Mouse (Mus musculus) midbrain, embryonic 10.5 days (tissue): ENCODE results near the gene Rcan3. TPM values are rescaled to one million over a fixed set of nuclear protein-coding genes. Genes with fewer than 3 reads are reported as not detected.

Source experiments
- DNase-seq: peaks from one replicate; pipeline ENCODE4 v3.0.0-alpha.2; 2017; ENCODE audit warnings: low spot score
- H3K27ac ChIP-seq: fragments of 300-500 bp; sonication (generic); replicated peaks from 2 replicates; pipeline ENCODE4 v1.5.1; 2016; ENCODE audit warnings: mild to moderate bottlenecking
- H3K27me3 ChIP-seq: fragments of 300-500 bp; sonication (generic); 2 replicates; pipeline ENCODE4 v1.6.1; 2016; ENCODE audit warnings: low read depth, mild to moderate bottlenecking; ENCODE audit not compliant: poor library complexity, severe bottlenecking
- H3K36me3 ChIP-seq: fragments of 300-500 bp; sonication (generic); 2 replicates; pipeline ENCODE4 v1.6.1; 2016; ENCODE audit warnings: mild to moderate bottlenecking, moderate library complexity
- H3K4me1 ChIP-seq: fragments of 300-500 bp; sonication (generic); 2 replicates; pipeline ENCODE4 v1.6.1; 2016
- H3K4me3 ChIP-seq: fragments of 300-500 bp; sonication (generic); 2 replicates; pipeline ENCODE4 v1.5.1; 2016; ENCODE audit warnings: mild to moderate bottlenecking, moderate library complexity
- H3K9me3 ChIP-seq: fragments of 300-500 bp; sonication (generic); replicated peaks from 2 replicates; pipeline ENCODE4 v1.6.1; 2016; ENCODE audit warnings: mild to moderate bottlenecking
- WGBS: fragments of 180-500 bp; shearing (Covaris S2); methylation state at CpG from one replicate; pipeline ENCODE4 v1.1.7; 2016; 5-methylcytosine and 5-hydroxymethylcytosine counted together
- polyA plus RNA-seq: library from polyadenylated mRNA; unstranded; fragments of >200 nt; fragmentation: Nextera tagmentation; extraction: Ambion mirVana; gene quantifications from 2 replicates; pipeline ENCODE4 v1.2.1, GENCODE M21; 2016

The Rcan3 gene
- polyA plus RNA-seq, 1 experiment from 2014 or later = 9.4 TPM

DNA sequence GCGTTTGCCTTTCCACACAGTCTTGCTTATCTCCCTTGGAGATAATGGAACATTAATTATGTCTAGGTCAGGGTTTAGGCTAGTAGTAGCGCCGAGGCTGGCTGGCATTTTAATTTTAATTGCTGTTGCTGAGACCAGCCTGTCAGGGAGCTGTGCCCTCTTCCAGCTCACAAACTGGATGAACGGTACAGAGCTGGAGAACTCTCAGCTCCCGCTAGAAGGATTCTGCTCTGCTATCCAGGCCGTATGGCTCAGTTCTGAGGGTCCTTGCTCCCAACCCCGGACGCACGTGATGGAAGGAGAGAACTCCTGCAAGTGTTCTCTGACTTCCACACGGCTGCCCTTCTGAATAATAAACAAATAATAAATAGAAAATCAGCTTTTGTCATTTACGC lies 739 bp upstream of the Rcan3 start:
- DNase-seq = no peak
- Histone ChIP-seq H3K4me3 (peak overlapping the region; percentile 79), H3K27ac (peak overlapping the region; percentile 88), H3K9me3 (no peaks in the 10 kb centered on the region), H3K36me3 (no peaks in the 10 kb centered on the region), H3K27me3 (peaks cover 23% of the 10 kb centered on the region), H3K4me1 (peaks cover 26% of the 10 kb centered on the region)
- WGBS = 35% methylated on average over 11 of the region's 11 CpGs

DNA sequence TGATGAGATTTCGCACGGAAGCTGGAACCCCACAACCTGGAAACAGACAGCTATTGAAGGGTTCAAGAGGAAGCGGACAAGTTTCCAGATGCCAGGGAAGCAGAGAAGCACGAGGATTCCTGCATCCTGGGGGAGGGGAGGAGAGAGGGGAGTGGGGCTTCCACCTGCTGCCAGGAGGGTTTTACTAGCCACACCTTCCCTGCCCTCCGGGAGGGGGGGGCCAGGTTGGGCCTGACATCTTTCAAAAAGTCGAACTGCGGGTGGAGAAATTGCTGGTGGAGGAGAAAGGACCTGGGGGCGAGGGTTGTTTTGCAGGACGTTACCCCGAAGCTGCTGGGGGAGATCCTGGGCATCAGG lies 589 bp downstream of the Rcan3 start:
- H3K9me3 ChIP-seq = no peaks in the 10 kb centered on the region
- peak overlapping the region; percentile 79 for H3K4me3 ChIP-seq
- H3K4me1 ChIP-seq = peaks cover 22% of the 10 kb centered on the region
- WGBS = 7% methylated on average over 10 of the region's 10 CpGs
- DNase-seq = no peak
- no peaks in the 10 kb centered on the region for H3K36me3 ChIP-seq
- H3K27ac ChIP-seq = peak overlapping the region; percentile 88
- H3K27me3 ChIP-seq = peaks cover 23% of the 10 kb centered on the region

DNA sequence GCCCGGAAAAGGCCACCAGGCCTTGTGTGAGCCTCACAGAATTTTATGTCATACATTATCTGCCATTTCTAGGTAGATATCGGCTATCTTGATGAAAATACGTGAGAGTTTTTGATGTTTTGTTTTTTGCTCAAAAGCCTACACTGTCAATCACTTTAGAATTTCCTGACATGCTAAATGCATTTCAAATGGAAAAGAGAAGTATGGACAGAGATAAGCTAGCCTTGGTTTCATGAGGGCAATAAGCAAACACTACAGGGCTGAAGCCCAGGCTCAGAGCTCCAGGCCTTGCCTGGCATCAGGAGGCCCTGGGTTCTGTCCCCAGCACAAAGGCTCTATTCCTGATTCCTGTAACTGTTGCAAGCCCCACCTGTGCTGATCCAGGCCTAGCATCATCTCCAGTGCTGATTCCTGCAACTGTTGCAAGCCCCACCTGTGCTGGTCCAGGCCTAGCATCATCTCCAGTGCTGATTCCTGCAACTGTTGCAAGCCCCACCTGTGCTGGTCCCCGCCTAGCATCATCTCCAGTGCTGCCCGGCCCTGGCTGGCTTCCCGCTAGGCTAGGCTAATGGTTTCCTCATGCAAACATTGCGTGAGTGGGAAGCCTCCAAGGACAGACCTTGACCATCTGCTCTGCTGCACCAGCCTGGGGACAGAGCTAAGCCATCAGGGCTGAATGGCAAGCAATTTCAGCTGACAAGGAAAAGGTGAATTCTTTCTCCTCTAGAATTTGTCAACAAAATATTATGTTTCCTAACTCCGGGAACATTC lies 3.5 kb downstream of the Rcan3 start:
- 83% methylated on average over 8 of the region's 8 CpGs for WGBS
- DNase-seq = no peak
- Histone ChIP-seq H3K27ac (no peak overlapping the region), H3K4me3 (no peak overlapping the region), H3K9me3 (no peaks in the 10 kb centered on the region), H3K4me1 (peaks cover 17% of the 10 kb centered on the region), H3K27me3 (peaks cover 13% of the 10 kb centered on the region), H3K36me3 (no peaks in the 10 kb centered on the region)

DNA sequence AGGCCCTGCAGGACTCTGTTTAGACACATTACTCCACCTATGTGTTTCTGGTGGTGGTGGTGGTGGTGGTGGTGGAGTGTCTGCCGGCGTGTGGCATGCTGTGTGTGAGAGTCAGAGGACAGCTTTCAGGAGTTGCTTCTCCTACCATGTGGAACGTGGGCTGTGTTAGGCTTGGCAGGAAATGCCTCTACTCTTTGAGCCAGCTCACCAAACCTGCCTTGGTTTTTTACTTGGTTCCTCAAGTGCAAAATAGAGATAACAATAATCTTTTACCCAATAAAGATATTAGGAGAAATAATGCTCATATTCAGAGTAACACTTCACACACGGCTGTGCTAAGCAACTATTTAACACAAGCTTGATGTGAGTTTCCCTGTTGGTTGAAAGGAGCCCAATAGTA lies 4.3 kb downstream of the Rcan3 start:
- Histone ChIP-seq H3K36me3 (no peaks in the 10 kb centered on the region), H3K27ac (no peak overlapping the region), H3K9me3 (no peaks in the 10 kb centered on the region), H3K4me3 (no peak overlapping the region), H3K4me1 (peaks cover 13% of the 10 kb centered on the region), H3K27me3 (peaks cover 13% of the 10 kb centered on the region)
- DNase-seq = no peak
- 90% methylated on average over 4 of the region's 4 CpGs for WGBS

DNA sequence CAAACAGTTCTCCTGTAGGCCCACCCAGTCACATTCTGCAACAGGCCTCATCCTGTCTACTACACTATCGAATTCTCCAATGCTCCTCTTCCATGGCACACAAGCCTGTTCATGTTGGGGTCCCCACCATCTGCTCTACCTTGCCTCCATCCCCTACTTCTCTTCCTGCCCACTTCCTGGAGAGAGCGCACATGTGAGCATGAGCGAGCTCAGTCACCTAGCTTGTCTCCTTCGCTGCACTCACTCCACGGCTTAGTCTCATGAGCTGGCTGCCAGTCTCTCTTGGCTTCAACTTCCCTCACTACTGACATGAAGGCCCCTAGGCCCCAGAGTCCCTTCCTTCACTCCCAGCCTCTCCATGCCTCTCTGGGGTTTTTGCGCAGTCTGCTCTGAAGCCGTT lies 7.1 kb downstream of the Rcan3 start:
- H3K4me3 ChIP-seq = no peak overlapping the region
- H3K36me3 ChIP-seq = peaks cover 3% of the 10 kb centered on the region; the same call in 1 of the 2 replicates
- 92% methylated on average over 7 of the region's 7 CpGs for WGBS

DNA sequence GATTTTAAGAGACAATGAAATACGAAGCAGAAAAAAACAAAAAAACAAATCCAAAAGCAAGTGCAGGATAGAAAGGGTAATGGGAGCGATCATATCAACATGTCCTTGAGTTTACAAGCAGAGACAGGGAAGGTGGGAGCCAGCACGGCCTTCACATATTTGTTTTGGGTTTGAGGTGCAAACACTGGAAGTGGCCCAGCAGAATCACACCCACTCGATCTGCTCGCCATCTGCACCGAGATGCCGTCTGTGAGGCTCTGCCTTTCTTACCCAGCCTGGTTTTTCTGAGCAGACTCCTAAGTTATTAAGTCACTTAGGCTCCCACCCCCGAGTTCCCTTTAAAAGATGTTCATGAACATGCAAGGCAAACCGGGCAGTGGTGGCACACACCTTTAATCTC lies 8.0 kb downstream of the Rcan3 start:
- 88% methylated on average over 9 of the region's 9 CpGs for WGBS
- Histone ChIP-seq H3K4me3 (no peak overlapping the region), H3K27me3 (no peaks in the 10 kb centered on the region), H3K4me1 (no peaks in the 10 kb centered on the region; the same call in 1 of the 2 replicates), H3K9me3 (no peaks in the 10 kb centered on the region), H3K27ac (no peak overlapping the region), H3K36me3 (peaks cover 3% of the 10 kb centered on the region; the same call in 1 of the 2 replicates)
- DNase-seq = no peak

More for the DNA sequence above, 7.1 kb downstream of the Rcan3 start:
- H3K4me1 ChIP-seq = no peaks in the 10 kb centered on the region; the same call in 1 of the 2 replicates
- no peak overlapping the region for H3K27ac ChIP-seq
- no peak for DNase-seq
- H3K9me3 ChIP-seq = no peaks in the 10 kb centered on the region
- H3K27me3 ChIP-seq = no peaks in the 10 kb centered on the region

DNA sequence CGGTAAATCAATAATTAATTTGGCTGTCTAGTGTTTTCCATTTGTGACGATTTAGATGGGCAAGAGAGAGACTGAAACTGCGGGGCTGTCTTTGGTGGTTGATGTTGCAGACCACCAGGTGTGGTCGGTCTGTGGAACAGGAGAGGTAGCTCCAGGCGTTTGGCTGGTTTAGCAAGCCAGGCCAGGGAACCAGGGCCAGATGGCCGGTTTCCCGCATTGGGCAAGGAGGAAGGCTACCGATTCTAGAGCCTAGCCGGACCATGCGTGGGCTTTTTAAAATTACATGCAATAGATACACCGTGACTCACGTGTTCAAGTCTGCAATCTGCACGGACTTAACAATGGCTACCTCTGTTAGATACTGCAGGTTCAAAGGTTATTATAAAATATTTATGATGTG lies 12.7 kb downstream of the Rcan3 start:
- Histone ChIP-seq H3K27ac (no peak overlapping the region), H3K36me3 (peaks cover 28% of the 10 kb centered on the region), H3K27me3 (no peaks in the 10 kb centered on the region), H3K4me1 (no peaks in the 10 kb centered on the region), H3K9me3 (no peaks in the 10 kb centered on the region), H3K4me3 (no peak overlapping the region)
- DNase-seq = no peak
- 93% methylated on average over 13 of the region's 13 CpGs for WGBS

DNA sequence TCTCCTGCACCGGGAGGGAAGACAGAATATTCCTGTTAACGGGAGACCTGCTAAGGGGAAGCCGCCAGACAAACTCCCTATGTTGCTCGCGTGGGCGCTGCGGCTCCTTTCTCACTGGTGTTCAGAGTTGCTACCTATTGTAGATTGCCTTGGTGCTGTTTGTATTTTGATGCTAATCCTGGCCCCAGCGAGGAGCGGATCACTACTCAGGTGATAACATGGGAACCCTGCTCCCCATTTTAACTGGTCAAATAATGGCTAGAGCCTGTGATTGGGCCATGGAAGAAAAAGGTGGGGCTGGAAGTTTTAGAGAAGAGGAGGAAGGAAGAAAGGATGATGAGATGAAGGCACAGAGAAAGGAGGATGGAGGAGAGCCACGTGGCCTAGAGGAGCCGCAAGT lies 13.2 kb downstream of the Rcan3 start:
- WGBS = 81% methylated on average over 11 of the region's 11 CpGs
- no peak overlapping the region for H3K27ac ChIP-seq
- no peaks in the 10 kb centered on the region for H3K9me3 ChIP-seq
- no peaks in the 10 kb centered on the region for H3K4me1 ChIP-seq
- H3K36me3 ChIP-seq = peaks cover 28% of the 10 kb centered on the region
- H3K4me3 ChIP-seq = no peak overlapping the region
- no peaks in the 10 kb centered on the region for H3K27me3 ChIP-seq
- no peak for DNase-seq

DNA sequence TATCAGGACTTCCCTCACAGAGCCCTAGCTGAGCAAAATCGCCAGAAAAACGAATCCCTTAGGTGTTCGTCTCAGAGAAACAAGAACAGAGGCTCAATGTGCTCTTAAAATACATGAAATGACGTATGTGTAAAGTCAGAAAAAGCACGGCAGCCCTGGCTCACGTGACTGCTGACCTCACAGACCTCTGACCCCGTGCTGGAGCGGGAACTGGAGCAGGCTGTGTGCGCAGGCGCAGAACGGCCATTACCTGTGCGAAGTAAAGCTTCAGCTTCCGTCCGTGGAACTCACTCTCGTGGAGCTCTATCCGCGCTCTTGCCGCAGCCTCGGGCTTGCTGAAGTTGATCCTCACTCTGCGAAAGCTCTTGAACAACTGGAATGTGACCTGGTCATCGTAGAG lies 13.7 kb downstream of the Rcan3 start:
- Histone ChIP-seq H3K4me3 (no peak overlapping the region), H3K27ac (no peak overlapping the region), H3K36me3 (peaks cover 28% of the 10 kb centered on the region), H3K4me1 (no peaks in the 10 kb centered on the region), H3K27me3 (no peaks in the 10 kb centered on the region), H3K9me3 (no peaks in the 10 kb centered on the region)
- no peak for DNase-seq
- WGBS = 86% methylated on average over 21 of the region's 21 CpGs

DNA sequence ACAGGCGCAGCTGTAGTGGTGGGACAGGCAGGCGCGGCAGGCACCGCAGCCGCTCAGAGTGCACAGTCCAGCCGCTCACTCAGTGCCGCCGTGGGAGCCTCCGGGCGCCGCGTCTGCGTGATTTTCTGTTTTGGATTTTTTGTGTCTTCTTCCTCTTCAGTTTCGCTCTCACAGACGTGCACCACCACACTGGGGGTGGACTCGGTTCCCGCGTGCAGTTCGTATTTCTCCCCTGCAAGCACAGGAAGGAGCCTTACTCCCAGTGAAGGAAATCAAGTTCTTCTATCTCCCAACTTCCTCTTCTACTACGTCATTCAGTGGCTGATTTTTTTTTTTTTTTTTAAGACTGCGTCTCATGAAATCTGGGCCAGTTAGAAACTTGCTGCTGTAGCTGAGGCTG lies 17.3 kb downstream of the Rcan3 start:
- WGBS = 92% methylated on average over 21 of the region's 21 CpGs
- no peak overlapping the region for H3K4me3 ChIP-seq
- H3K4me1 ChIP-seq = no peaks in the 10 kb centered on the region
- DNase-seq = no peak
- no peaks in the 10 kb centered on the region for H3K9me3 ChIP-seq
- no peak overlapping the region for H3K27ac ChIP-seq
- H3K27me3 ChIP-seq = no peaks in the 10 kb centered on the region
- H3K36me3 ChIP-seq = peaks cover 26% of the 10 kb centered on the region

DNA sequence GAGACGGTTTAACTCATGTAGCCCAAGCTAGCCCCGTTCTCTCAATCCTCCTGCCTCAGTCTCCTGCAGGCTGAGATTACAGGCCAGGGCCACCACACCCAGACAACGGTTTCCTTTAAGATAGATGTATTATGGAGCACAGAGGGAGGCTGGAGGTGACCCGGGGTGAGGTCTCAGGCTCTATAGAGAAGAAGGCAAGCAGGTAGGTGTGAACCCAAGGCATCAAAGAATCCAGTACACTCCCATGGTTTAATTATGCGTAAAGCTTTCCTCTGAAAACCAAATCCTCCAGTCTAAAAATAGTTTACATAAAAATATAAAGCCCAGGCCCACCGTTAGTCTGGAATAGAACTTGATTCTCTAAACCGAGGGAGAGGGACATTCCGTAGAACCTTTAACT lies 20.2 kb downstream of the Rcan3 start:
- Histone ChIP-seq H3K36me3 (peaks cover 11% of the 10 kb centered on the region), H3K4me1 (no peaks in the 10 kb centered on the region), H3K9me3 (no peaks in the 10 kb centered on the region; the same call in 1 of the 2 replicates), H3K4me3 (no peak overlapping the region), H3K27ac (no peak overlapping the region), H3K27me3 (no peaks in the 10 kb centered on the region)
- no peak for DNase-seq
- WGBS = 88% methylated on average over 8 of the region's 8 CpGs

DNA sequence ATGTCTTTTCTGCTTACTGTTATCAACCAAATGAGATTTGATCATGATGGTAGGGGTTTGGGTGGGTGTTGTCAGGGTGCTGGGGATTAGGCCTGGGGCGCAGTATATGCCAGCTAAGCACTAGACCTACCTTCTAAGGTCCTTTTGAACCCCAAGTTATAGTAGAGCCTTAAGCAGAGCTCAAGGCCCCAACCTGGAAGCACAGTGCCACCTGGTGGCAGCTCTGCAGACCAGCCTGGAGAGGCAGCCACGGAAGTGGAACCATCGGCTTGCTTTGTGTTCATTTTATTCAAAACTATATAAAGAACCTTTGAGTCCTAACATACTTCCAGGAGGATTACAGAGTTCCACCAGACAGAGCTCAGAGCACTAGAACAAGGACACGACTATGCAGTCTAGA lies 22.0 kb downstream of the Rcan3 start:
- H3K27me3 ChIP-seq = no peaks in the 10 kb centered on the region
- no peaks in the 10 kb centered on the region; the same call in 1 of the 2 replicates for H3K9me3 ChIP-seq
- peaks cover 5% of the 10 kb centered on the region for H3K36me3 ChIP-seq
- H3K4me1 ChIP-seq = no peaks in the 10 kb centered on the region
- H3K4me3 ChIP-seq = no peak overlapping the region
- 45% methylated on average over 4 of the region's 4 CpGs for WGBS
- DNase-seq = peak; percentile 40
- H3K27ac ChIP-seq = no peak overlapping the region

DNA sequence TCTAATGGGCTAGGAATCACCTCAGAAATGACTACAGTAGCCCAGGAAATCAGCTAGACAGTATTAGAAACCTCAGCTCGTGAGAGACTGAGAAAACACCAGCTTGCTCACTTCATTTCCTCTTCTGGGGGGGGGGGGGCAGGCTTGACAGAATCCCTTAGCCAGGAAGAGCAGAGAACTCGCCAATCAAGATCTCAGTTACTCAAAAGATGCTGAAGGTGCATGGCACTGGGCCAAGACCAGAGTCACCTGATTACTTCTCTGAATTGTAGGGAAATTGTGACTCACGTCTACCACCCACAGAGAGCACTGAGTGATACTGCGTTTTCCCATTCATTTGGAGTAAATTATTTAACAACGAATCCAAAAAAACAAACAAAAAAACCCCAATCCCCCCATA lies 27.5 kb downstream of the Rcan3 start:
- 75% methylated on average over 5 of the region's 5 CpGs for whole genome bisulfite sequencing
- Histone ChIP-seq H3K4me1 (peaks cover 6% of the 10 kb centered on the region; the same call in 1 of the 2 replicates), H3K27ac (no peak overlapping the region), H3K27me3 (peaks cover 3% of the 10 kb centered on the region; the same call in 1 of the 2 replicates), H3K4me3 (no peak overlapping the region), H3K9me3 (no peaks in the 10 kb centered on the region; the same call in 1 of the 2 replicates), H3K36me3 (no peaks in the 10 kb centered on the region)
- DNase-seq = no peak
